Mouse (Mus musculus): ENCODE measurements around the gene Upk3b. TPM values are rescaled to one million over a fixed set of nuclear protein-coding genes. Genes with fewer than 3 reads are reported as not detected.

Upk3b gene
- not detected in 2 replicates for polyA plus RNA-seq (2014; fragmentation: Nextera tagmentation; extraction: Ambion mirVana)

DNA sequence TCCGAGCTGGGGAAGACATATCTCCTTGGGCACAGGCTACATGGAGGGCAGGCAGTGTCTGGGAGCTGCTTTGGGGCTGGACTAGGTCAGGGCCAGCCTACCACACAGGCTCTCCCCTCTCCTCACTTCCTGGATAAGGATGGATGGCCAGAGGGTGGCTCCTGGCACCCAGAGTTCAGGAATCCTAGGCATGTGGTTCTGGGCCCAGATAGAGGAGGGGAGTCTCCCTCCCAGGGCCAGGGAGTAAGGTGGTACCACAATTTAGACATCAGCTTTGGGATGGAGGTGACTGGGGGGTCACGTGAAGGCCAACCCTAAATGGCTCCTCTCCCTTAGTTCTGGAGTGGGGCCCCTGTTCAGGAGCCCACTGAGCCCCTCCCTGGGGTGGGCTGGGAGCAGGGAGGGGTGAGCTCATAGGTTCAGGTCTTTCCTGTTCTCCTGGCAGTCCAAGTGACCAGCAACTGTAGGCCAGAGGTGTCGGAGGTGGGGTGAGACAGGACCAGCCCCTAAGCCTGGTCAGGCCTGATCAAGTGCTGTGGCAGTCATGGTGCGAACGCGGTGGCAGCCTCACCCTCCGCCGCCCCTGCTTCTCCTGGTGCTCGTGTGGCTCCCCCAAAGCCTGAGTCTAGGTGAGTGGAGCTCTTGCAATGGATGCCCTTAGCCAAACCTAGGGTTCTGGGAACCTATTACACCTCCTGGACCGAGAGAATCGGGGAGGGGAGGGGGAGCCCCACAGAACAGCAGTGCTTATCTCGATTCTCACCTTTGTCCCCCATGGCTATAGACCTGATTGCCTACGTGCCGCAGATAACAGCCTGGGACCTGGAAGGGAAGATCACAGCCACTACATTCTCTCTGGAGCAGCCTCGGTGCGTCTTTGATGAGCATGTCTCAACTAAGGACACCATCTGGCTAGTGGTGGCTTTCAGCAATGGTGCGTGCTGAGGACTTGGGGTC lies at the start of gene Upk3b:
Upk3b (plus strand) TSS at position 239 of the 957 bp plus-strand sequence.
- WGBS: 85% methylated on average over 17 of the region's 17 CpGs

DNA sequence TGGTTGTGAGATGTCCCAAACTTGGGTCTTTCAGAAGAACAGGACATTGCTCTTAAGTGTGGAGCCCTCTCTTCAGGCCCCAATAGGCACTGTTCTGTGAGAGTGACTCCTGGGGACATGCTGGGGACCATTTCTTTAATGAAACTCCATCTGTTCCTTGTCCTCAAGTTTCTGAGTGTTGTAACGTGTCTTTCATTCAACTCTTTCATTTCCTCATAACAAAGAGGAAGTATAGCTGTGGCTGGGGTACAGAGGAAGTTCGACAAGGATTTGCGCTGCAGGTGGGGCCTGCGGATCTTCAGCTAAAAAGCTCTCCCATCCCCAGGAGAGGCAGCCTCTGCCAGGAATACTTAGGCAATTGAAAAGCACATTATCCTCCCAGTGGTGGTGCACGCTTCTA lies 47.7 kb upstream of the Upk3b start:
- H3K27ac ChIP-seq (replicated peaks; ENCODE audit: low read depth, low read length): no peak overlapping the region
- no peaks in the 10 kb centered on the region for H3K27me3 ChIP-seq (ENCODE audit: control insufficient read depth, insufficient read depth, low read length)
- DNase-seq (no peak), ATAC-seq (ENCODE audit: low FRiP score, low TSS enrichment) (no peak)
- no peak overlapping the region for H3K4me3 ChIP-seq (replicated peaks; ENCODE audit: low read depth, low read length)
- no peaks in the 10 kb centered on the region for H3K36me3 ChIP-seq (ENCODE audit: control insufficient read depth, insufficient read depth, low read length)
- H3K9ac ChIP-seq (replicated peaks; ENCODE audit: low read length): no peak overlapping the region
- no peak overlapping the region for H3K4me2 ChIP-seq (ENCODE audit: low read length)
- H3K4me1 ChIP-seq (ENCODE audit: control insufficient read depth, insufficient read depth, low read length): peaks cover 2% of the 10 kb centered on the region; the same call in 1 of the 2 replicates
- H3K9me3 ChIP-seq (ENCODE audit: control insufficient read depth, low read length): no peaks in the 10 kb centered on the region
- WGBS: 77% methylated on average over 5 of the region's 5 CpGs

More for the DNA sequence above, at the start of gene Upk3b:
- H3K9me3 ChIP-seq (ENCODE audit: control insufficient read depth, low read length): no peaks in the 10 kb centered on the region
- H3K27ac ChIP-seq (replicated peaks; ENCODE audit: low read depth, low read length): no peak within 1 kb of the TSS
- ATAC-seq (ENCODE audit: low FRiP score, low TSS enrichment) (no peak), DNase-seq (no peak)
- H3K9ac ChIP-seq (replicated peaks; ENCODE audit: low read length): no peak within 1 kb of the TSS
- H3K36me3 ChIP-seq (ENCODE audit: control insufficient read depth, insufficient read depth, low read length): no peaks in the 10 kb centered on the region
- H3K4me3 ChIP-seq (replicated peaks; ENCODE audit: low read depth, low read length): no peak within 1 kb of the TSS
- H3K4me1 ChIP-seq (ENCODE audit: control insufficient read depth, insufficient read depth, low read length): no peaks in the 10 kb centered on the region
- H3K4me2 ChIP-seq (ENCODE audit: low read length): no peak within 1 kb of the TSS
- no peaks in the 10 kb centered on the region for H3K27me3 ChIP-seq (ENCODE audit: control insufficient read depth, insufficient read depth, low read length)

DNA sequence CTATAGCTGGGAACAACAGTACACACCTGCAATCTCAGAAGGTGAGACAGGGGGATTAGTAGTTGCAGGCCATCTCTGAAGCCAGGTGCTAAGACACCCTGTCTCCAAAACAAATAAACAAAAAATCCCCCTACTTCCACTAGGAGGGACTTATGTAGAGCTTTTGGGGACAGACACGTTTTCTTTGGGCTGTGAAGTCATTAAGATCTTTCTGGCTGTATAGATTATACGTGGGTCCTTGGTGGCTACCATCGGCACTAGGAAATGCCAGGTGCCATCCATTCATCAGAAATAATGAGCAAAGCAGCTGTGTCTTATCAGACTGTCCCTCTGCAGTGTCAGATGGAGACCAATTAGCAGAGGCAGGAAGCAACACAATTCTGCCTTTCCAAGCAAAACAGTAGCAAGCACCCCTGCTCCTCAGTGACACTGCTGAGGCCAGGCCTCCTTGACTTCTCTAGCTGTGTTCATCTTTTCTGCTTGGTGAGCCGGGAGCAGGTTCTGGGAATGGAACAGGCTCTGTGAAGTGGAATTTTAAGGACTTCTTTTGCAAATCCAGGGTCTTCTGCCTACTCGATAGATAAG lies 44.8 kb upstream of the Upk3b start:
- Histone ChIP-seq H3K27me3 (ENCODE audit: control insufficient read depth, insufficient read depth, low read length) (no peaks in the 10 kb centered on the region), H3K4me3 (replicated peaks; ENCODE audit: low read depth, low read length) (no peak overlapping the region), H3K4me2 (ENCODE audit: low read length) (no peak overlapping the region), H3K9ac (replicated peaks; ENCODE audit: low read length) (no peak overlapping the region), H3K4me1 (ENCODE audit: control insufficient read depth, insufficient read depth, low read length) (peaks cover 6% of the 10 kb centered on the region; the same call in 1 of the 2 replicates), H3K36me3 (ENCODE audit: control insufficient read depth, insufficient read depth, low read length) (peaks cover 19% of the 10 kb centered on the region), H3K27ac (replicated peaks; ENCODE audit: low read depth, low read length) (no peak overlapping the region), H3K9me3 (ENCODE audit: control insufficient read depth, low read length) (no peaks in the 10 kb centered on the region)
- WGBS: 58% methylated on average over 5 of the region's 5 CpGs
- ATAC-seq (ENCODE audit: low FRiP score, low TSS enrichment): no peak
- no peak for DNase-seq

DNA sequence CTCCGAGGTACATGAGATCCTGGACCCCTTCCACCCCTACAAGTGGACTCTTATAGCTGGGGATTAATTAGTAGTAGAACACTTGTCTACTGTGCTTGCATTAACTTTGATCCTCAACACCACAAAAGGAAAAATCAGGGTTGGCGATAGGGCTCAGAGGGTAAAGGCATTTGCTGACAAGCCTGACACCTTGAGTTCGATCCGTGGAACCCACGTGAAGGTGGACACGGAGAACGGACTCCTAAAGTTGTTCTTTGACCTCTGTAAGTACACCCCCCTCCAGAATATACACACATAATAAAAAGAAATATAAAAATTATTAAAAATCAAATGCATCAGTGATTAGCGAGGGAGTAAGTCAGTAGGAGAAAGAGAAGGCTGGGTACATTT lies 44.0 kb upstream of the Upk3b start:
- Histone ChIP-seq H3K9ac (replicated peaks; ENCODE audit: low read length) (no peak overlapping the region), H3K4me3 (replicated peaks; ENCODE audit: low read depth, low read length) (peak overlapping the region; percentile 77; the same call in 1 of the 2 replicates), H3K4me2 (ENCODE audit: low read length) (no peak overlapping the region; the same call in 1 of the 2 replicates), H3K4me1 (ENCODE audit: control insufficient read depth, insufficient read depth, low read length) (peaks cover 6% of the 10 kb centered on the region; the same call in 1 of the 2 replicates), H3K9me3 (ENCODE audit: control insufficient read depth, low read length) (no peaks in the 10 kb centered on the region), H3K36me3 (ENCODE audit: control insufficient read depth, insufficient read depth, low read length) (peaks cover 27% of the 10 kb centered on the region), H3K27me3 (ENCODE audit: control insufficient read depth, insufficient read depth, low read length) (no peaks in the 10 kb centered on the region), H3K27ac (replicated peaks; ENCODE audit: low read depth, low read length) (no peak overlapping the region)
- 64% methylated on average over 8 of the region's 8 CpGs for WGBS
- DNase-seq (no peak), ATAC-seq (ENCODE audit: low FRiP score, low TSS enrichment) (0 out of 2 replicates have a peak, but pooled peaks have one; percentile 9)

DNA sequence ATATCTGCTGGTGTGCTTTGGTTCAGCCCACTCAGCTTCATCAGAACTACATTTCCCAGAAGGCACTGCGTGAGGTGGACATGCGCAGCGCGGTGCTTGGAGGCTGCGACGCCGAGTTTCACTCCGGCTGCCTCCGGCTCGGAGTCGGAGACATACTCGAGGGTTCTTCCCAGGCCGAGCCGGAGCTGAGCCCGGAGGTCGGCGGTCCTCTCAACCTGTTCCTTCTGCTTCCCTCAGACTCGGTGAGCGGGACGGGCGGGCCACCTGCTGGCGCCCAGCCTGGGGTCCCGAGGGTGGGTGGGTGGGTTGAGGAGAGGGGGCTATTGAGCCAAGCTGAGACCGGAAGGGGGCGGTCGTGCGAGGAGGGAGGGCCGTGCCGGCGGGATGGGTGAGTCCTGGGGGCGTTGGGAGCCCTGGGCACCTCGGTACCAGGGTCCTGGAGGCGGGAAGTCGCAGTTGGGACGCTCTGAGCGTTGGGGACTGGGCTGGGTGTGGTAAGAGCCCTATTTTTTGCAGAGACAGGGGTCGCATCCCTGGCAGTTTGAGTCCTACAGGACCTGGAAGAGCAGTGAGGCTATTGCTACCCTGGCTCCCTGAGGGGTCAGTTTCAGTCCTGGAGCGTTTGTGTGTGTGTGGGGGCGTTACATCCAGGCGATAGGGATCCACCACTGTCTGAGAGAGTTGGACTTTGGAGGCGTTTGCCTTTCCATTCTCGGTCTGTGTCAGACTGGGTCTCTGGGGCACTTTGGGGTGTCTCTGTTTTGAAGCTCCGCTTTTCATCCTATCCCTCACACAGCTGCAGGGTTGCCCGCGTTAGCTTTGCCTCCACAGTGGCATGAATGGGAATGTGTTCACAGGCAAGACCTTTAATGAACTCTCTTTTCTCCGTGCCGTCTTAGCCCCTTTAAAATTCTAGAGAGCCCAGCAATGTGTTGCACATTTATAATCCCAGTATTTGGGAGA lies 43.3 kb upstream of the Upk3b start, which contains the start of gene Dtx2:
Dtx2 (plus strand) TSS at position 76 of the 963 bp plus-strand sequence.
- DNase-seq (peak; percentile 97), ATAC-seq (ENCODE audit: low FRiP score, low TSS enrichment) (peak; percentile 90)
- H3K36me3 ChIP-seq (ENCODE audit: control insufficient read depth, insufficient read depth, low read length): peaks cover 32% of the 10 kb centered on the region
- peak within 1 kb of the TSS; percentile 70 for H3K4me2 ChIP-seq (ENCODE audit: low read length)
- peak within 1 kb of the TSS; percentile 84 for H3K9ac ChIP-seq (replicated peaks; ENCODE audit: low read length)
- H3K4me1 ChIP-seq (ENCODE audit: control insufficient read depth, insufficient read depth, low read length): peaks cover 6% of the 10 kb centered on the region; the same call in 1 of the 2 replicates
- peak within 1 kb of the TSS; percentile 77 for H3K4me3 ChIP-seq (replicated peaks; ENCODE audit: low read depth, low read length)
- no peaks in the 10 kb centered on the region for H3K9me3 ChIP-seq (ENCODE audit: control insufficient read depth, low read length)
- peak within 1 kb of the TSS; percentile 79 for H3K27ac ChIP-seq (replicated peaks; ENCODE audit: low read depth, low read length)
- under 1% methylated on average over 47 of the region's 47 CpGs for WGBS
- H3K27me3 ChIP-seq (ENCODE audit: control insufficient read depth, insufficient read depth, low read length): no peaks in the 10 kb centered on the region

DNA sequence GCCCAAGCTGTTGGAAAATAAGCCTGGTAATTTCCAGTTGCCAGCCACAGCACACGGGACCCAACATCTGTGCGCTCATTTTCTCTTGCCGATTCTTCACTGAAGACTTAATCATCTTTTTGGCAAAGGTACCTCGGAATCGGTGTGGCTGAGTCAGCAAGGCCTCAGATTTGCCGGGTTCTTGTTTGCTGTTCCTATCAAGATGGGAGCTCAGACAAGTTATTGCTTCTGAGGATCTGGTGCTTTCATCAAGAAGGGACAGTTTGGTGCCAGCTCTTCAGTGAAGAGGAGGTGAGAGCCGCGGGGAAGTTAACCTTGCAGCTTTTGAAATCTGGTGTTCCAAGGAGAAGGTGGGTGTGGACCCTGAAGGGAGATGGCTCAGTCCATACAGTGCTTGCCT lies 42.1 kb upstream of the Upk3b start:
- no peak overlapping the region for H3K27ac ChIP-seq (replicated peaks; ENCODE audit: low read depth, low read length)
- H3K36me3 ChIP-seq (ENCODE audit: control insufficient read depth, insufficient read depth, low read length): peaks cover 32% of the 10 kb centered on the region
- no peak for ATAC-seq (ENCODE audit: low FRiP score, low TSS enrichment)
- WGBS: 92% methylated on average over 8 of the region's 8 CpGs
- H3K4me3 ChIP-seq (replicated peaks; ENCODE audit: low read depth, low read length): peak overlapping the region; percentile 77; the same call in 1 of the 2 replicates
- H3K4me2 ChIP-seq (ENCODE audit: low read length): peak overlapping the region; percentile 70
- DNase-seq: no peak
- H3K4me1 ChIP-seq (ENCODE audit: control insufficient read depth, insufficient read depth, low read length): peaks cover 6% of the 10 kb centered on the region; the same call in 1 of the 2 replicates
- no peaks in the 10 kb centered on the region for H3K9me3 ChIP-seq (ENCODE audit: control insufficient read depth, low read length)
- no peaks in the 10 kb centered on the region for H3K27me3 ChIP-seq (ENCODE audit: control insufficient read depth, insufficient read depth, low read length)
- peak overlapping the region; percentile 84; the same call in 1 of the 2 replicates for H3K9ac ChIP-seq (replicated peaks; ENCODE audit: low read length)

DNA sequence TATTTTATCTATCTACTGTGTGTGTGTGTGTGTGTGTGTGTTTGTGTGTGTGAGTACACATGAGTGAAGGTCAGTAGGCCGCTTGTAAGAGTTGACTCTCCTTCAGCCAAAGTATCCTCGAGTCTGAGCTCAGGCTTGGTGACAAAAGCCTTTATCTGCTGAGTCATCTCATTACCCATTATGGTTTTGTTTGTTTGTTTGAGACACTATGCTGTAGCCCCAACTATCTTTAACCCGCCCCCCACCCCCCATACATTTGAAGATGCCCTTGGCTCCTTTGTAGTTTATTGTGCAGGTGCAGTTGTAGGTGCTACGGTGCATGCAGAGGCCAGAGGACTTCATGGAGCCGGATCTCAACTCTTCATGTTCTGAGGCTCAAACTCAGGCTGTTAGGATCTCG lies 37.1 kb upstream of the Upk3b start:
- no peaks in the 10 kb centered on the region for H3K4me1 ChIP-seq (ENCODE audit: control insufficient read depth, insufficient read depth, low read length)
- H3K9ac ChIP-seq (replicated peaks; ENCODE audit: low read length): no peak overlapping the region
- H3K27ac ChIP-seq (replicated peaks; ENCODE audit: low read depth, low read length): no peak overlapping the region
- WGBS: 93% methylated on average over 6 of the region's 6 CpGs
- no peak for ATAC-seq (ENCODE audit: low FRiP score, low TSS enrichment)
- H3K4me2 ChIP-seq (ENCODE audit: low read length): no peak overlapping the region
- H3K9me3 ChIP-seq (ENCODE audit: control insufficient read depth, low read length): no peaks in the 10 kb centered on the region
- no peak for DNase-seq
- no peak overlapping the region for H3K4me3 ChIP-seq (replicated peaks; ENCODE audit: low read depth, low read length)
- H3K27me3 ChIP-seq (ENCODE audit: control insufficient read depth, insufficient read depth, low read length): no peaks in the 10 kb centered on the region
- peaks cover 35% of the 10 kb centered on the region for H3K36me3 ChIP-seq (ENCODE audit: control insufficient read depth, insufficient read depth, low read length)

DNA sequence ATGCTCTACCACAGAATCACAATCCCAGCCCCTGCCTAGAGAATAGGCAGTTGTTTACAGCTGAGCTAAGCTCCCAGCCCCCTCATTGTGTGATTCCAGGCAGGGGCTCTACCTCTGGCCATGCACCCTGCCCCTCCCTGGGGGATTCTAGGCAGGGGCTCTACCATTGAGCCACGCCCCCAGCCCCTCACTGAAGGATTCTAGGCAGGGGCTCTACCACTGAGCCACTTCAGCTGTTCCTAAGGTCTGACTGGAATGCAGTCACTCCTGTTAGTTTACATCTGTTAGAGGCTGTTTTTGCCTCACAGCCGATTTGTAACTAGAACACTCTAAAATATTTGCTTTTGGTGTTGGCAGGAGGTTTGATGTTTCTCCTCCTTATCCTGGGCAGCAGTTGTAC lies 36.0 kb upstream of the Upk3b start:
- no peaks in the 10 kb centered on the region for H3K27me3 ChIP-seq (ENCODE audit: control insufficient read depth, insufficient read depth, low read length)
- peaks cover 27% of the 10 kb centered on the region for H3K36me3 ChIP-seq (ENCODE audit: control insufficient read depth, insufficient read depth, low read length)
- no peak overlapping the region for H3K4me2 ChIP-seq (ENCODE audit: low read length)
- 69% methylated on average over 2 of the region's 2 CpGs for WGBS
- no peak overlapping the region for H3K4me3 ChIP-seq (replicated peaks; ENCODE audit: low read depth, low read length)
- no peak overlapping the region for H3K9ac ChIP-seq (replicated peaks; ENCODE audit: low read length)
- no peak for ATAC-seq (ENCODE audit: low FRiP score, low TSS enrichment)
- H3K4me1 ChIP-seq (ENCODE audit: control insufficient read depth, insufficient read depth, low read length): no peaks in the 10 kb centered on the region
- no peak for DNase-seq
- H3K9me3 ChIP-seq (ENCODE audit: control insufficient read depth, low read length): no peaks in the 10 kb centered on the region
- H3K27ac ChIP-seq (replicated peaks; ENCODE audit: low read depth, low read length): no peak overlapping the region

All from midbrain, embryonic 14.5 days (tissue).